Mouse (Mus musculus) heart, postnatal 14 days (tissue): ENCODE results near the gene Chdh. TPM values are rescaled to one million over a fixed set of nuclear protein-coding genes. Genes with fewer than 3 reads are reported as not detected.

Source experiments
- DNase-seq, 2 experiments: peaks; one replicate each; pipeline ENCODE4 v3.0.0; 2021 to 2022
- intact Hi-C: fragments of 180-260 bp; cut with DNase I; formaldehyde crosslinking; loops from one replicate; pipeline ENCODE4 v1.15.1; 2025
- microRNA-seq, 2 experiments: library from miRNA; unstranded; fragments of <30 nt; microRNA quantifications; one replicate each; pipeline ENCODE4 v1.2.0; 2021 to 2022
- total RNA-seq, 2 experiments: library from RNA; stranded (reverse); gene quantifications; 2 replicates each; pipeline ENCODE4 v1.2.3; 2021

Chdh gene
- total RNA-seq, 2 experiments from 2014 or later = 0.49 to 0.84 TPM

DNA sequence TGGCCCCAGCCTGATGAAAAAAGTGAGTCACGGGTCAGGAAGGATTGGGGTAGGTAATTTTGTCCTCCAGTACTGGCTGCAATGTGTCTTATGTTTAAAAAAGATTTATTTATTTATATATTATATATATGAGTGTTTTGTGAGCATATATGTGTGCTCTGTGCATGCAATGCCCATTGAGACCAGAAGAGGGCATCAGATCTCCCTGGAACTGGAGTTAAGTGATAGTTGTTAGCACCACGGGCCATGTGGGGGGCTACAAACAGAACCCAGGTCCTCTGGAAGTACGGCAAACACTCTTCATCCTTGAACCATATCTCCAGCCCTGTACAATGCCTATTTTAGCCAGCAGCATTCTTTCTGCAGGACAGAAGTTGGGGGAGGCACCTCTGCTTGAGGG lies 39.2 kb downstream of the Chdh start:
- DNase-seq = no peak
- intact Hi-C loops = no loop called here

- intact Hi-C loops = no loop called here
- no peak for DNase-seq
Measured at GRCm38 (mm10) chr14:30050280-30050679, 41.5 kb downstream of the Chdh start.

DNA sequence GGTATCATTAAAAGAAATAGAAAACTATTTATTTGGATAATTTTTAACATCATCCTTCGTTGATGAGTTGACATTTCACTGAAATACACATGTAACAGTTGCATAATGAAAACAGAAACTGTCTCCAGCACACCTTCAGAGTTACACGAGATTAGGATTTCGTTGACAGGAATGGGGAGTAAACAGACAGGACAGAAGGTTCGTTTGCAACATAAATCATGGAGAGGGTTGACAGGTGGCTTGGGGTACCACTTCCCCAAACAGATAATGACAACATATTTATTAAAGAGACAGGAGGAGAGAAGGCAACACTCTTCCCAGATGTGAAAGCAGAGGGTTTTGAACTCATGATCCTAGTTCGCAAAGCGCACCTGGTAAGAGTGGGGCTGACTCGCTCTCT lies 46.1 kb downstream of the Chdh start:
- intact Hi-C loops = no loop called here

DNA sequence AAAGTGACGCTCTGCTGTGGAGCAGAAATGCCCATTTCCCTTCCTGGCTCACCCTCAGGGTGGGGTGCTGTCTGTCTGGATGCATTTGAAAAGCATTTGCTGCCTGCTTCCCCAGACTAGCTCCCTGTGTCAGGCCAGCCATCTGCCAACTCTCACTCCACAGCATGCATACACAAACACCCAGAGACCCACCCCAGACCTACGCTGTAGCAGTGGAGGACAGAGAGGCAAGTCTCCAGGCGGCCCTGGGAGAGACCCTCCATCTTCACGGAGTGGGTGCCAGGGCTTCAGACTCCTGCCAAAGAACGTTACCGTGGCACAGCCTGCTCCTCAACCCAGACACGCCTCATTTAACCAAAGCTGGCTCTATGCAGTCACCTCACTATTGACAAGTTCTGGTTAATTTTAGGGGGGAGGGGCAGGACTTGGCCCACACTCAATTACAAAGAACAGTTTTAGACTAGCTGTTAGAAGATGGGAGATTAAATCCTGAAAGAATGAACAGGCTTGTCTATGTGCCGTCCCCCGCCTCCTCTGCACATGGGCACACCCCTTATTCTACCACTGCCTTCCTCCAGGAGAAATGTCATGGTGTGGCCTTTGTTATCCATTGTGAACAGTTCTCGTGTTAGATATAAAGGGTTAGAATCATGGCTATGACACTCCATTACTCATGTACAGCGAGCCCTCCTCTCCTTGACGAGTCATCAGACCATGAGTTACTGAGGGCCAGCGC lies 47.4 kb downstream of the Chdh start:
- no peak for DNase-seq
- intact Hi-C loops = no loop called here

More for the DNA sequence above, 46.1 kb downstream of the Chdh start:
- no peak for DNase-seq

GRCm38 (mm10) chr14:30064864-30065263 lies 56.0 kb downstream of the Chdh start:
- DNase-seq = no peak
- intact Hi-C loops = no loop called here

DNA sequence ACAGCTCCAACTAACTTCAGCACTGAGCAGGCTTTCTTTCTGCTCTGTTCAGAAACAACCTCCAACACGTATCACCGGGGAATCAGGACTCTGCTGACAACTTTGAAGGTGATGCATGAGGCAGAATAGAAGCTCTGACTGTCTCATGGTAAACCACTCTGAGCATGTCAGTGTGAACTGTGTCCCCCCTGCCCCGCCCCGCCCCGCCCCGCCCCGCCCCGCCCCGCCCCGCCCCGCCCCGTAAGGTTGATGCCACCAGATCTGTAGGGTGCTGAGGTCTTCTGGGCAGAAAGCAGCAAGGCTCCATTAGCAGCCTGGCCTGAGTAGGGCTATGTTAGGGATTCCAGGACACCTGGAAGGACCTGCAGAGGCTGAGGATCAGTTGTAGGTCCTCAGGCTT lies 57.9 kb downstream of the Chdh start:
- intact Hi-C loops = no loop called here
- no peak for DNase-seq

GRCm38 (mm10) chr14:30068566-30068965 lies 59.7 kb downstream of the Chdh start:
- intact Hi-C loops = no loop called here
- DNase-seq = no peak

GRCm38 (mm10) chr14:30075268-30075887 lies 66.6 kb downstream of the Chdh start:
- intact Hi-C loops = no loop called here
- no peak for DNase-seq

DNA sequence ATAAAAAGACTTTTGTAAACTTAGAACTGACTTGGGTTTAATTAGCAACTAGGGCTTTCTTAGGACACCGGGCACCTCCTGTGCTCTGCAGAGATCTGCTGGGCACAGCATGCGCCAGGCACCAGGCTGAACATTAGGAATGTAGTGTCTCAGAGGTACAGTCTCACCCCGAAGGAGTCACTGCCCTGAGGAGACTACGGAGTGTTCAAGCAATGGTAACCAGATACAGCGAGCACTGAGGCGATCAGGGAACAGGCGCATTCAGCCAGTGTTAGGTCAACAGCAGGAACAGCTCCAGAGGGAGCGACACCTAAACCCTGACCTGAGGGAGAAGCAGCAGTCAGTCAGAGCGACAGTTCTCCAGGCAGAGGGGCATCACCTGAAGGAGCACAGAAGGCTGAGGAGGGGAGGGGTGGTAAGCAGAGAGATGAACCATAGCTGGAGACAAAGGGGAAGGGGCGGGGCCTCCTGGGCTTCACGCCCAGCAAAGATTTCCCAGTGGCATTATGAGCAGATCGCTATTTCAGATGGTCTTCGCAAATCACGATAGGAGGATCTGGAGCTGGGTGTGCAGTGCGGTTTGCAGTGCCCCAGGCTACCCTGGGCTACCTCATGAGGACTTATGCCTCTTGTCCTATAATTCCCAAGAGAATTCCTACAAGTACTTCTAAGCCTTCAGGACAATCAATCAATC lies 69.4 kb downstream of the Chdh start:
- intact Hi-C loops = no loop called here
- no peak for DNase-seq

- no peak for DNase-seq
- intact Hi-C loops = no loop called here
Measured at GRCm38 (mm10) chr14:30079729-30080128, 70.9 kb downstream of the Chdh start.

Small RNAs within 50 kb of the gene (microRNA-seq; reads per million reads assigned to microRNA genes)
- gene Mir6947 = 0 to 2.4 reads per million in 2 experiments

Other genes with a start within 250 kb of the Chdh start
- gene Selenok, start 40.7 kb upstream of the Chdh start, total RNA-seq = 10 to 100 TPM; 70.6 to 76.5 TPM
- gene Actr8, start 30.7 kb upstream of the Chdh start, total RNA-seq = 10 to 100 TPM; 38.3 to 39.3 TPM
- 1 to 10 TPM in 1 of 2 experiments, under 1 TPM in 1; 0.74 to 1.0 TPM for gene Il17rb, start 127 bp upstream of the Chdh start, total RNA-seq